Mouse (Mus musculus): ENCODE measurements at regions not wholly inside any gene's neighbourhood (a gene's known extent, or its start where the extent isn't known, plus 50 kb on each side); places are given as distances from the start of the nearest gene placed in this dataset.

DNA sequence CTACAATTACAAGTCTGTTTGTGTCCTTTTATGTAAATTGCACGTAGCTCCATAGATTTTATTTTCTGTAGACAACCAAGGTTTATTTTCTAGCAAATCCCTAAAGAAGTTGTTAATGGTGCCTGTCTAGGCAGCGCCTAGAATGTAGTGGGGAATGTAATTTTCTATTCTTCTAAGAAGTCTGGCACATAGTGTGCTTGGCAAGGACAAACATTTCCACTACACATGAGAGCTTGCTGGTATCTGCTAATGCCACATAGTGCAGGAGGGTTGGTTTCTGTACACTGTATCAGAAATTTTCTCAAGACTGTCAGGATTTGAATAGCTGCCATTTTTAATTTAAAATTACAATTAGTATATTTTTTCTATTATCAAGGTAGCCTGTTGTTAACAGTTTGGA, 385.3 kb downstream of the Nedd1 start:
- TF ChIP-seq CTCF (IDR thresholded peaks at IDR 0.05) (no peak), EP300 (IDR thresholded peaks at IDR 0.05) (0 out of 2 replicates have a peak, but pooled peaks have one; percentile 27)
